Mouse (Mus musculus): Measurements from ENCODE around the gene Frs2. TPM values are rescaled to one million over a fixed set of nuclear protein-coding genes. Genes with fewer than 3 reads are reported as not detected.
A peak's percentile ranks its signal among the peaks of the same experiment; 100 is the strongest.

The Frs2 gene
- 20.9 and 21.5 TPM in 2 replicates for total RNA-seq (2017)

DNA sequence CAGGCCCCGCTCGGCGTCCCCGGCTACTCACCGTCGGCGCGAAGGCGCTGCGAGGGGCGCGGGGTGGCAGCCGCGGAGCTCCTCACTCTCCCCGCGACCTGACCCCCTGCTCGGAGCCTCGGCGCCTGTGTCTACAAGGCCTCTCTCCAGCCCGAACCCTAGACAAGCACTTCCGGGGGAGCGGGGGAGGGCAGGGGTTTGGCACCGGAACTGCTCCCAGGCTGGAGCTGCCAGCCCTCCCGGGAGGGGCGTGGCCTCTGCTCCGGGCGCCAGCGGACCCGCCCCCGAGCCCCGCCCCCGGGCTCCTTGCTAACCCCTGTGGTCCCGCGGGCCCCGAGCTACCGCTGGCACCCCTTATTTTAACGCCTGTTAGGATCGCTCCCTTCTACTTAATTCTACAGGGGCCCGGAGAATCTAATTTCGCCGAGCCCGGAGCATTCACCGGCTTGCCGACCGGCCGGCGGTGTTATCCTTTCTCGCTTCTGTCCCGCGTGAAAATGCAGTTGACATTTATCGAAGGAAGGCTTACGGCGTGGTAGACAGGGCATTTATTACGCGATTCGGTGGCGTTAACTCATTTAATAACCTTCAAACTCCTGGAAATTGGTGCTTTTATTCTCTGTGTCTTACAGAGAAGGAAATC, at the start of gene Frs2:
Gene Frs2 (minus strand): TSS at position 174 of the 643 bp plus-strand sequence.
- peak; percentile 93 for ATAC-seq (ENCODE audit: extremely low read depth, insufficient number of reproducible peaks, low FRiP score, poor library complexity, severe bottlenecking)

DNA sequence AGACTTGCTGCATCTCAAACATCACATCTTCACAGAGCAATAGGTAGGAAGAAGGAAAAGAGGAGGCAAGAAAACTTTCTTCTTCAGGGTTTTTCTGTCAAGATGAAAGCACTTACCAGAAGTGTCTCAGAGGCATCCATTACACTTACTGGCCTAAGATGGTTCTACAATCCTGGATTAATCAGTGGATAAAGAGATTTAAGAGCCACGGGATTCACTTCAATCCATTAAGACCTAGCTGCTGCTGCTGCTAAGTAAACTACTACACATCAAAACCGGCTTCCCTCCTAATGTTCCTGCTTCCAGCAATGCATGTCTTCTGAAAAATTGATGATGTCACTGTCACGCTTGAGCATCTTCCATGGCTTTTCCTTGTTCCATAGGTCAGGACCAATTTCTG, 48.4 kb upstream of the Frs2 start:
- ATAC-seq (ENCODE audit: extremely low read depth, insufficient number of reproducible peaks, low FRiP score, poor library complexity, severe bottlenecking): no peak

DNA sequence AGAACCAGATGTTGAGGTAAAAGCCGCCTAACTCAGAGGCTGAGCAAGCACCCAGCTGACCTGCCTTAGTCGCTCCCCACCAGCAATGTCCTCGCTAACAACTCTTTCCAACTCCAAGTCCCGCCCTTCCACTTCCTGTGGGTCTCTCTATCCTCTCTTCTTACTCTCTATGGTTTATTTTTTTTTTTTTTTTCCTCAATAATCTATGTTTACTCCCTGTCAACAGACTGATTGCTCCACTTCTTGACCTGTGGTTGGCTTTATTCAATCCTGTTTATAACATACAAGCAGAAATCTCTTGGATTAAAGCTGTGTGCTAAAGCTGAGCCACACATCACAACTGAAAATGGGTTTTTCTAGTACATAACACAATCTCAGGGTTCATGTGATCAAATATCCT, 47.4 kb upstream of the Frs2 start:
- no peak for ATAC-seq (ENCODE audit: extremely low read depth, insufficient number of reproducible peaks, low FRiP score, poor library complexity, severe bottlenecking)

GRCm38 (mm10) chr10:117195005-117195404, 46.7 kb upstream of the Frs2 start:
- ATAC-seq (ENCODE audit: extremely low read depth, insufficient number of reproducible peaks, low FRiP score, poor library complexity, severe bottlenecking): no peak

DNA sequence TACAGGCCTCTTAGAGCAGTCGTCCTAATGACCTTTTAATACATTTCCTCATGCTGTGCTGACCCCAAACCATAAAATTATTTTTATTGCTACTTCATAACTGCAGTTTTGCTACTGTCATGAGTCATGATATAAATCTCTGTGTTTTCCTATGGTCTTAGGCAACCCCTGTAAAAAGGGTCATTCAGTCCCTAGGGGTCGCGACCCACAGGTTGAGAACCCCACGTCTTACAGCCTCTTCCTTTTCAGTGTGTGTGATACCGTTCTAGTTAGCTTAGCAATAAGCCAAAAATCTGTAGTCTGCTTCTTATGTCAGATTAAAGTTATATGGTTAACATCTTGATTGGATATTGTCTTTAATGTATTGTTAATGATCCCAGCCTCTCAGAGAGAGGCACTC, 45.0 kb upstream of the Frs2 start:
- no peak for ATAC-seq (ENCODE audit: extremely low read depth, insufficient number of reproducible peaks, low FRiP score, poor library complexity, severe bottlenecking)

DNA sequence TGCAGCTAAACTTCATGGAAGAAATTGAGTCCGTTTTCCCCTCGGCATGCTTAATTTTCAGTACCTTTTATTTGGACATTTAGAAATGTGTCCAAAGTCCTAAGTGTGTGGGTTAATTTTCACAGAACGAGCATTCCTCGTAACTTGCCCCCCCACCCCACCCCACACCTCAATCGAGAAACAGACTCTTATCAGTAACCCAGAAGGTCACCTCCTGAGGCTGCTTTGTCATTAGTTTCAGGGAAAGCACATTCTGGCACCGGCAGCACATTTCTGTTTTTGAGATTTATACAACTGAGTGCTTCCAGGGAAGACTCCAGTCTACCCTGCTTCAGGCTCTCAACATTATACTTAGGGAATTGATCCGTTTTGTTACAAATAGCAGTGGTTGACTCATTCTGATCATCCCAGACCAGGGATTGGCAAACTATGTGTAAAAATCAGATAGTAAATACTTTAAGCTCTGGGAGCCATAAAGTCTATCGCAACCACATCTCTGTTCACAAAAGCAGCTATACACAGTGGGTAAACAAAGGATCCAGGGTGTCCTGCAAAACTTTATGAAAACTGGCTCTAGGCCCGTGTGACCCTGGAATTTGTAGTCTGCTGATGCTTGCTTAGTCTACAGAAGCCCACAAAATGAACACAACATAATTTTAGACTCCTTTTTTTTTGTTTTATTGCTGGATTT, 37.2 kb upstream of the Frs2 start:
- no peak for ATAC-seq (ENCODE audit: extremely low read depth, insufficient number of reproducible peaks, low FRiP score, poor library complexity, severe bottlenecking)

DNA sequence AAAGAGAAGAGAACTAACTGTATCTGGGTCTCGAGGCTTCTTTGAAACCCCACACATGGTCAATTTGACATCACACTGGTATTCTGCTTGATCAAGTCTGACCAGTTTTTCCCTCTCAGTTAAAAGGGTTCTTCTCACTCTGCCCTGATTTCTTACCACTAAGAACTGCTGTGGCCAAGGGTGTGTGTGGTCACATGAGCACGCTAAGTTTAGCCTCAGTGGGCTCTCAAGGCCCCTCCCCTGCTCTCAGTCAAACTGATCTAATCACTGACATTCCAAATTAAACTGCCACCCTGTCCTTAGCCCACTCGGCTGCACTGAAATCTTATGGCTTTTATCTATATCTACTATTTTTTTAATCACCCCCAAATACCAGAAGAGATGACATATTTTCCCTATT, 32.8 kb upstream of the Frs2 start:
- ATAC-seq (ENCODE audit: extremely low read depth, insufficient number of reproducible peaks, low FRiP score, poor library complexity, severe bottlenecking): no peak

DNA sequence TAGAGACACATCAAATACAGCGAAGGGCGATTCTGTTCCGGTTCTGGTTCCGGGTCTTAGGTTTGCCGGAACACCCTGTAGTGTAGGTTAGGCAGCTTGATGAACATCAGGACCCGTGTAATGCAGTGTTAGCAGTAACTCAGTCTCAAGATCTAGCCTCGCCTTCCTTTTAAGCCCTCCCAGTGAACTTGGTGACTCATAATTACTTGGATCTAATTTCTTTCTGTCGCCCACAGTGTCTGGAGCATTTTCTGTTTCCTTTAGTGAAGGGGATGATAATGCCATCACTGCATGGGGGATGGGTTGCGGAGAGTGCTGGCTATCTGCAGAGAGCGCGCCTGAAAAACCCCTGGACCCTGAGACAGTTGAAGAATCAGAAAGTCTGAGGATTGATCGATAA, 26.3 kb upstream of the Frs2 start:
- no peak for ATAC-seq (ENCODE audit: extremely low read depth, insufficient number of reproducible peaks, low FRiP score, poor library complexity, severe bottlenecking)

GRCm38 (mm10) chr10:117173566-117174438, 25.5 kb upstream of the Frs2 start:
- no peak for ATAC-seq (ENCODE audit: extremely low read depth, insufficient number of reproducible peaks, low FRiP score, poor library complexity, severe bottlenecking)

DNA sequence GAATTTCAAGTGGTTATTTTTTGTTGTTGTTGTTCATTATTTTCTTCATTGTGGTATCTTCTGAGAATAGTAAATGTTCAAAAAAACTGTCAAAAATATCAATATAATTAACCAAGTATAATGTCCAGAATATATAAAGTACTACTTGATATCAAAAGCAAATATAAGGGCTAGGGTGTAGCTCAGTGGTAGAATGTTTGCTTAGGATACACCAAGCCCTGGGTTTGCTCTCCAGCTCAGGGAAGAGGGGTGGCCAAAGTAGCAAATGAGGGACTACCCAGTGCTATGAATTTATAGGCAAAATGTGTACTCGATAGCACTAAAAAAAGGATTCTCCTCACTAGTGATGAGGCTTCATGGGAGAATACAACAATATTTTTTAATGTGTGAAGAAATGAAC, 24.8 kb upstream of the Frs2 start:
- ATAC-seq (ENCODE audit: extremely low read depth, insufficient number of reproducible peaks, low FRiP score, poor library complexity, severe bottlenecking): no peak

- no peak for ATAC-seq (ENCODE audit: extremely low read depth, insufficient number of reproducible peaks, low FRiP score, poor library complexity, severe bottlenecking)
These were observed 23.7 kb upstream of the Frs2 start for GRCm38 (mm10) chr10:117172069-117172468.

GRCm38 (mm10) chr10:117166785-117167425, 18.6 kb upstream of the Frs2 start:
- no peak for ATAC-seq (ENCODE audit: extremely low read depth, insufficient number of reproducible peaks, low FRiP score, poor library complexity, severe bottlenecking)

GRCm38 (mm10) chr10:117162662-117163061, 14.3 kb upstream of the Frs2 start:
- ATAC-seq (ENCODE audit: extremely low read depth, insufficient number of reproducible peaks, low FRiP score, poor library complexity, severe bottlenecking): no peak

GRCm38 (mm10) chr10:117160099-117160498, 11.8 kb upstream of the Frs2 start:
- ATAC-seq (ENCODE audit: extremely low read depth, insufficient number of reproducible peaks, low FRiP score, poor library complexity, severe bottlenecking): no peak

- ATAC-seq (ENCODE audit: extremely low read depth, insufficient number of reproducible peaks, low FRiP score, poor library complexity, severe bottlenecking): no peak
These were observed 3.9 kb upstream of the Frs2 start for GRCm38 (mm10) chr10:117152247-117152646.

- no peak for ATAC-seq (ENCODE audit: extremely low read depth, insufficient number of reproducible peaks, low FRiP score, poor library complexity, severe bottlenecking)
These were observed 3.3 kb upstream of the Frs2 start for GRCm38 (mm10) chr10:117151676-117152075.

DNA sequence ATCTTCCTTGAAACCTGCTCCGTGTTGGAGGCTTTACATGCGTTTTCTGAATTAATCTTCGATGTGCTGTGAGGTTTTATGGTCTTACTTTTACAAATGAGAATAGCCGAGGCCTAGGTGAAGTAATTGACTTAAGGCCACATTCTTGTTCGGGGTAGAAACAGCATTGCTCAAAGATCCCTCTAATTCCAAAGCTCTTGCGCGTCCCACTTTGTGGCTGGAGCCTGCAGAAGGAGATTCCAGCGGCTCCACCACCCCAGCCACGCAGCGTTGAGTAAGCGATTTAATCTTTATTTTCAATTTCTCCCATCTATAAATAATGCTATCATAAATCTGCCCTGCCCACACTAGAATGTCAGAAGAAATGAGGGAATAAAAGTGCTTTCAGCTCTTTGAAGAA, 2.9 kb upstream of the Frs2 start:
- ATAC-seq (ENCODE audit: extremely low read depth, insufficient number of reproducible peaks, low FRiP score, poor library complexity, severe bottlenecking): no peak

DNA sequence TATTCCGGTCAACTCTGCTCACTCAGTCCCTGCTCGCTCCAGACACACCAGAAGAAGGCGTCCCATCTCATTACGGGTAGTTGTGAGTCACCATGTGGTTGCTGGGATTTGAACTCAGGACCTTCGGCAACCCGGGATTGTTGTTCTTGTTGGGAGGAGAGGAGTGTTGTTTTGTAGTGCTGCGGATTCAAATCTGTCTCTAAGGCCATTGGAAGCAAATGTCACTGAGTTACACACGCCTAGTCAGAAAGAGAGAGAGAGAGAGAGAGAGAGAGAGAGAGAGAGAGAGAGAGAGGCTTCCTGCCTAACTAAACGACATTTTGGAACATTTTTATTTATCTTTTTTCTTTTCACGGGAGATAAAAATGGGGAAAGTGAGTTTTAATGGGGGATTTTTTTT, 2.4 kb upstream of the Frs2 start:
- ATAC-seq (ENCODE audit: extremely low read depth, insufficient number of reproducible peaks, low FRiP score, poor library complexity, severe bottlenecking): no peak

- ATAC-seq (ENCODE audit: extremely low read depth, insufficient number of reproducible peaks, low FRiP score, poor library complexity, severe bottlenecking): peak; percentile 47
These were observed 1.7 kb upstream of the Frs2 start for GRCm38 (mm10) chr10:117149942-117150617.

Measured in neutrophil, adult 5-6 weeks (primary cell).